In the genomic region with DNA sequence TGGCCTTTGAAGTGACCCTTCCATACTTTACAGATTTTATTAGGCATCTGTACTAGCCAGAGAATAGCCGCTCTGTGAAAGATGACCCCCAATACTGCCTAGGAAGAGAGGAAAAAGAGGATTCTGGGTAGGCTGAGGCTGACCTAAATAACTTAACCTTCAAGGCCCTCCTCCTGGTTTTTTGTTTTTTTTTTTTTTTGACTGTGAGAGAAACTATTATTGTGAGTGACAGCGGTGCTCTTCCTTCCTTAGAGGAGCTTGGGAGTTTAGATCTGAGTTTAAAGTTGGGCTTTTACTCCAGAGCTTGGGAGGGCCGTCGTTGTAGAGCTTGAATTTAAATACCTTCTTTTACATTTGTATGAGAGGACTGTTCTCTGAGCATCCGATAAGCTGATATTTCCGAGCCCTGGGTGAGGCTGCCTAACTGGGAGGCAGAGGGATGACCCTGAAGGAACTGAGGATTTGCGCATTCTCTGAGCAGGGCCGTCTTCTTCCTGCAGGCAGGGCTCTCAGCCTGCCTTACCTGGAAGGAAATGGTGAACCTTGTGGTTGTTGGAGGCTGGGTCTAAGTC, we compare ENCODE assay signal across 10 mouse cellular contexts. TPM values are rescaled to one million over a fixed set of nuclear protein-coding genes. Genes with fewer than 3 reads are reported as not detected.
DNase-seq lines count a peak whose midpoint lies in the region; ATAC-seq and TF ChIP-seq lines count a peak whose summit lies in the region.
"Had no signal": no experiment of that assay in that cellular context is flagged by ENCODE, and none has a peak within 500 bp of the region (broad histone marks: within the 10 kb centered on the region; RNA-seq: fewer than 3 reads in every experiment).

No protein-coding gene starts in this region.

- WGBS in heart, embryonic 11.5 days (ENCODE audit: insufficient replicate concordance), result 70% methylated on average over 8 of the region's 8 CpGs
- WGBS in forebrain, postnatal 0 days, result 69% methylated on average over 8 of the region's 8 CpGs
- 74% methylated on average over 8 of the region's 8 CpGs for WGBS in liver, embryonic 16.5 days (ENCODE audit: insufficient replicate concordance)

- H3K9me3 ChIP-seq in heart, embryonic 11.5 days (replicated peaks; ENCODE audit: control insufficient read depth, low read length), result no peaks in the 10 kb centered on the region
- no peaks in the 10 kb centered on the region for H3K9me3 ChIP-seq in G1E (replicated peaks)
- H3K9me3 ChIP-seq in forebrain, postnatal 0 days (ENCODE audit: low read length), result no peaks in the 10 kb centered on the region
- no peaks in the 10 kb centered on the region for H3K9me3 ChIP-seq in liver, embryonic 16.5 days (replicated peaks; ENCODE audit: control insufficient read depth, low read length)

- peaks cover 2% of the 10 kb centered on the region; the same call in 1 of the 2 replicates for H3K36me3 ChIP-seq in heart, embryonic 11.5 days (ENCODE audit: control insufficient read depth, insufficient read depth, low read length)
- H3K36me3 ChIP-seq in G1E (replicated peaks), result peaks cover 50% of the 10 kb centered on the region
- peaks cover 16% of the 10 kb centered on the region for H3K36me3 ChIP-seq in forebrain, postnatal 0 days (ENCODE audit: insufficient read depth)
- peaks cover 2% of the 10 kb centered on the region; the same call in 1 of the 2 replicates for H3K36me3 ChIP-seq in liver, embryonic 16.5 days (ENCODE audit: control insufficient read depth, insufficient read depth)

- TF ChIP-seq CTCF in G1E (IDR thresholded peaks at IDR 0.05; ENCODE audit: low read depth, low read length), result no peak
- TF ChIP-seq CTCF in forebrain, postnatal 0 days (IDR thresholded peaks at IDR 0.05; ENCODE audit: low read depth), result no peak

- no peak overlapping the region for H3K27ac ChIP-seq in heart, embryonic 11.5 days (ENCODE audit: low read depth, low read length)
- H3K27ac ChIP-seq in forebrain, postnatal 0 days (ENCODE audit: low read depth, low read length), result no peak overlapping the region
- H3K27ac ChIP-seq in liver, embryonic 16.5 days (ENCODE audit: low read length), result 0 out of 2 replicates have a peak overlapping the region, but pooled peaks have one; percentile 47

- 0 out of 2 replicates have a peak overlapping the region, but pooled peaks have one; percentile 10 for H3K9ac ChIP-seq in heart, embryonic 11.5 days (ENCODE audit: low read depth, low read length)
- H3K9ac ChIP-seq in forebrain, postnatal 0 days, result 0 out of 2 replicates have a peak overlapping the region, but pooled peaks have one; percentile 87
- H3K9ac ChIP-seq in liver, embryonic 16.5 days (ENCODE audit: low read depth, low read length), result no peak overlapping the region

- H3K4me2 ChIP-seq in heart, embryonic 11.5 days, result peak overlapping the region; percentile 22
- peak overlapping the region; percentile 86 for H3K4me2 ChIP-seq in forebrain, postnatal 0 days (ENCODE audit: low read depth)
- peak overlapping the region; percentile 95 for H3K4me2 ChIP-seq in liver, embryonic 16.5 days (ENCODE audit: low read depth, low read length)

- H3K4me3 ChIP-seq in heart, embryonic 11.5 days (ENCODE audit: low read depth, low read length), result no peak overlapping the region
- peak overlapping the region; percentile 84; the same call in 1 of the 2 replicates for H3K4me3 ChIP-seq in G1E (ENCODE audit: low read depth, low read length)
- H3K4me3 ChIP-seq in forebrain, postnatal 0 days (ENCODE audit: low read depth, low read length), result 0 out of 2 replicates have a peak overlapping the region, but pooled peaks have one; percentile 89
- H3K4me3 ChIP-seq in liver, embryonic 16.5 days (ENCODE audit: low read depth, low read length), result no peak overlapping the region

- no peak for DNase-seq in heart, postnatal 4 days
- no peak for DNase-seq in G1E (ENCODE audit: low spot score)
- DNase-seq in forebrain, postnatal 0 days, result no peak
- DNase-seq in thymus, postnatal 25 days, result no peak
- DNase-seq in gastrocnemius, postnatal 10 days, result no peak
- no peak for DNase-seq in ovary, adult 18-20 months (ENCODE audit: low spot score)
- DNase-seq: cerebellum, adult 9-11 months; spleen, adult 18-20 months had no signal

- peaks cover 30% of the 10 kb centered on the region for H3K4me1 ChIP-seq in heart, embryonic 11.5 days (ENCODE audit: control insufficient read depth, insufficient read depth, low read length)
- peaks cover 44% of the 10 kb centered on the region for H3K4me1 ChIP-seq in G1E (ENCODE audit: insufficient read depth, low read depth, low read length)
- peaks cover 19% of the 10 kb centered on the region for H3K4me1 ChIP-seq in forebrain, postnatal 0 days (ENCODE audit: insufficient read depth)
- H3K4me1 ChIP-seq in liver, embryonic 16.5 days (ENCODE audit: control insufficient read depth, low read depth, low read length), result peaks cover 33% of the 10 kb centered on the region

- ATAC-seq in heart, embryonic 11.5 days (replicated peaks; ENCODE audit: insufficient number of reproducible peaks, low FRiP score, low TSS enrichment), result no peak
- ATAC-seq in G1E (ENCODE audit: extremely low read depth, insufficient number of reproducible peaks, low FRiP score, poor library complexity, severe bottlenecking), result no peak
- ATAC-seq in forebrain, postnatal 0 days, result no peak
- no peak for ATAC-seq in liver, embryonic 16.5 days (ENCODE audit: low read depth)

- no peaks in the 10 kb centered on the region for H3K27me3 ChIP-seq in heart, embryonic 11.5 days (ENCODE audit: control insufficient read depth, insufficient read depth, low read length)
- no peaks in the 10 kb centered on the region for H3K27me3 ChIP-seq in G1E (ENCODE audit: insufficient read depth, low read length)
- no peaks in the 10 kb centered on the region for H3K27me3 ChIP-seq in forebrain, postnatal 0 days (ENCODE audit: insufficient read depth, low read length)
- H3K27me3 ChIP-seq in liver, embryonic 16.5 days (ENCODE audit: control insufficient read depth, insufficient read depth, low read depth, low read length), result no peaks in the 10 kb centered on the region

RNA-seq across cellular contexts. Expression of a gene that starts 2.4 kb away (rescaled TPM):
- 94.0 and 107 TPM in 2 replicates for polyA plus RNA-seq in heart, embryonic 11.5 days (2014; fragmentation: Nextera tagmentation; extraction: Ambion mirVana)
- total RNA-seq in heart, postnatal 4 days (2021), result 100 to 1,000 TPM in 1 of 2 experiments, 10 to 100 TPM in 1; 88.6 to 100 TPM
- 75.5 and 91.1 TPM in 2 replicates for total RNA-seq in G1E (2014; fragmentation: Nextera tagmentation)
- 165 and 168 TPM in 2 replicates for total RNA-seq in G1E (2017)
- 127 and 142 TPM in 2 replicates for polyA plus RNA-seq in G1E (2012)
- 92.2 and 95.3 TPM in 2 replicates for total RNA-seq in forebrain, postnatal 0 days (2014; rRNA removed)
- polyA plus RNA-seq in forebrain, postnatal 0 days (2015; fragmentation: Nextera tagmentation; extraction: Ambion mirVana), result 51.6 and 57.5 TPM in 2 replicates
- polyA plus RNA-seq in liver, embryonic 16.5 days (2015; fragmentation: Nextera tagmentation; extraction: Ambion mirVana), result 51.3 and 52.0 TPM in 2 replicates
- 10 to 100 TPM; 58.0 to 63.8 TPM for total RNA-seq in gastrocnemius, postnatal 10 days (2021)

Comparison
In these comparisons a context has a peak if more than half of its experiments do, and no peak if none do; other contexts are left out.
1. H3K4me2 ChIP-seq: peak in every context shown above with its lines; median percentile 95 in liver, embryonic 16.5 days; 86 in forebrain, postnatal 0 days; 22 in heart, embryonic 11.5 days.
2. H3K4me3 ChIP-seq: peak in G1E (single experiment) and forebrain, postnatal 0 days (single experiment); none in heart, embryonic 11.5 days (single experiment) and liver, embryonic 16.5 days (single experiment).